8 mouse cellular contexts compared by ENCODE assay signal in genomic region chr9:113629632-113630031, GRCm38 (mm10).
DNase-seq lines count a peak whose midpoint lies in the region; ATAC-seq lines count a peak whose summit lies in the region.

No protein-coding gene starts in this region.

- 7% methylated on average over 9 of the region's 9 CpGs for WGBS in neural tube, embryonic 11.5 days

- peak; percentile 33 for DNase-seq in gastrocnemius, postnatal 14 days
- DNase-seq in gastrocnemius, adult 8-10 months (ENCODE audit: low spot score in 2 of 2): no peak
- peak; percentile 59 for DNase-seq in ES-CJ7 (ENCODE audit: low read depth, low spot score)
- peak; percentile 85 to 89 for DNase-seq in cerebellum, postnatal 14 days
- peak; percentile 77 to 84 for DNase-seq in frontal cortex, postnatal 36 days (ENCODE audit: low spot score in 2 of 2)
- DNase-seq in left cerebral cortex, adult 11 months (ENCODE audit: low spot score): peak; percentile 51
- peak; percentile 72 for DNase-seq in neural tube, embryonic 11.5 days (ENCODE audit: low spot score)
- no peak for DNase-seq in urinary bladder, postnatal 25 days (ENCODE audit: low spot score)

- no peak overlapping the region for H3K4me3 ChIP-seq in neural tube, embryonic 11.5 days (ENCODE audit: low read depth, low read length)

- peak; percentile 61; the same call in 1 of the 2 replicates for ATAC-seq in neural tube, embryonic 11.5 days (ENCODE audit: insufficient read depth, low FRiP score, low TSS enrichment)

- no peak overlapping the region for H3K4me2 ChIP-seq in neural tube, embryonic 11.5 days (ENCODE audit: low read depth)

- no peaks in the 10 kb centered on the region for H3K4me1 ChIP-seq in neural tube, embryonic 11.5 days (ENCODE audit: control insufficient read depth, insufficient read depth, low read length)

- no peaks in the 10 kb centered on the region for H3K27me3 ChIP-seq in neural tube, embryonic 11.5 days (ENCODE audit: control insufficient read depth, insufficient read depth, low read length)

- H3K9ac ChIP-seq in neural tube, embryonic 11.5 days (ENCODE audit: low read length): no peak overlapping the region

- intact Hi-C loops in gastrocnemius, postnatal 14 days (cut with DNase I; ENCODE audit: low total_unique reads): loop anchor here (10.0 kb wide), 1 partner anchor 215 kb away; no protein-coding TSS in a partner anchor

- no peaks in the 10 kb centered on the region for H3K36me3 ChIP-seq in neural tube, embryonic 11.5 days (ENCODE audit: control insufficient read depth, insufficient read depth, low read length)

- no peak overlapping the region for H3K27ac ChIP-seq in neural tube, embryonic 11.5 days (ENCODE audit: low read depth, low read length)

- no peaks in the 10 kb centered on the region for H3K9me3 ChIP-seq in neural tube, embryonic 11.5 days (ENCODE audit: control insufficient read depth, low read length)

Comparison
In these comparisons a context has a peak if more than half of its experiments do, and no peak if none do; other contexts are left out.
1. DNase-seq: peak in gastrocnemius, postnatal 14 days (single experiment), ES-CJ7 (single experiment), cerebellum, postnatal 14 days (2 of 2), frontal cortex, postnatal 36 days (2 of 2), left cerebral cortex, adult 11 months (single experiment) and neural tube, embryonic 11.5 days (single experiment); none in gastrocnemius, adult 8-10 months (0 of 2) and urinary bladder, postnatal 25 days (single experiment).